Mouse (Mus musculus) ES-E14 (cell line): ENCODE results near the gene Krt33b. TPM values are rescaled to one million over a fixed set of nuclear protein-coding genes. Genes with fewer than 3 reads are reported as not detected.

Source experiments
- DNase-seq: peaks from one replicate; pipeline ENCODE4 v3.0.0-alpha.2; 2013; ENCODE audit warnings: low read depth, low spot score
- H3K27ac ChIP-seq: 2 replicates; pipeline ENCODE4 v1.5.1; 2012; ENCODE audit warnings: low read depth, mild to moderate bottlenecking, low read length, moderate library complexity, mixed read lengths; ENCODE audit not compliant: poor library complexity, insufficient read depth, severe bottlenecking
- H3K36me3 ChIP-seq: 2 replicates; pipeline ENCODE4 v1.6.1; 2012; ENCODE audit warnings: mild to moderate bottlenecking, low read length, moderate library complexity, mixed read lengths; ENCODE audit not compliant: control insufficient read depth, poor library complexity, insufficient read depth, severe bottlenecking
- H3K4me1 ChIP-seq, 2 experiments: fragments of 150-350 bp in 1 of 2; sonication (generic) in 1 of 2; 2 replicates each; pipeline ENCODE4 v1.6.1; 2012; ENCODE audit warnings: low read length in 2 of 2, mild to moderate bottlenecking in 1 of 2, mixed read lengths in 1 of 2; ENCODE audit not compliant: control insufficient read depth in 2 of 2, insufficient read depth in 2 of 2, poor library complexity in 1 of 2
- H3K4me3 ChIP-seq, 2 experiments: fragments of 150-350 bp in 1 of 2; sonication (generic) in 1 of 2; 2 replicates each; pipeline ENCODE4 v1.5.1; 2012; ENCODE audit warnings: low read length in 2 of 2, low read depth in 1 of 2, mild to moderate bottlenecking in 1 of 2, mixed read lengths in 1 of 2; ENCODE audit not compliant: insufficient read depth in 1 of 2, poor library complexity in 1 of 2, severe bottlenecking in 1 of 2
- H3K9ac ChIP-seq: 2 replicates; pipeline ENCODE4 v1.6.1; 2012; ENCODE audit warnings: low read depth, mild to moderate bottlenecking, low read length, mixed read lengths; ENCODE audit not compliant: poor library complexity, insufficient read depth, severe bottlenecking
- H3K9me3 ChIP-seq: fragments of 150-350 bp; sonication (generic); 2 replicates; pipeline ENCODE4 v1.6.1; 2012; ENCODE audit warnings: low read depth, mild to moderate bottlenecking, low read length; ENCODE audit not compliant: control insufficient read depth, insufficient read depth
- CHD2 ChIP-seq: IDR thresholded peaks from 2 replicates; pipeline ENCODE4 v1.6.1; 2014; ENCODE audit warnings: mild to moderate bottlenecking, low read depth, low read length, inconsistent platforms
- HCFC1 ChIP-seq: IDR thresholded peaks from 2 replicates; pipeline ENCODE4 v1.6.1; 2012; ENCODE audit warnings: low read length, inconsistent platforms, borderline replicate concordance; ENCODE audit not compliant: insufficient read depth
- MAFK ChIP-seq: IDR thresholded peaks from 2 replicates; pipeline ENCODE4 v1.6.1; 2014; ENCODE audit warnings: mild to moderate bottlenecking, low read depth, low read length, inconsistent platforms; ENCODE audit not compliant: insufficient read depth
- ZC3H11A ChIP-seq: IDR thresholded peaks from 2 replicates; pipeline ENCODE4 v1.6.1; 2012; ENCODE audit warnings: low read depth, mild to moderate bottlenecking, inconsistent platforms, low read length, borderline replicate concordance
- ZNF384 ChIP-seq: IDR thresholded peaks from 2 replicates; pipeline ENCODE4 v1.6.1; 2012; ENCODE audit warnings: low read depth, low read length, inconsistent platforms
- in situ Hi-C, 2 experiments: fragments of 600-800 bp; cut with MboI; formaldehyde crosslinking; loops; one replicate each; pipeline ENCODE4 v1.15.1; 2025; ENCODE audit warnings: low sequenced_read_pairs in 2 of 2, inconsistent platforms in 1 of 2; ENCODE audit not compliant: unreplicated experiment in 2 of 2
- total RNA-seq: library from RNA; depleted of rRNA; stranded (reverse); fragments of 300-350 nt; gene quantifications from 2 replicates; pipeline ENCODE4 v1.2.3, GENCODE M21; 2012

Krt33b gene
- total RNA-seq, 1 experiment: not detected

GRCm38 (mm10) chr11:100010682-100011081 lies 19.0 kb downstream of the Krt33b start:
- Histone ChIP-seq H3K36me3 (no peaks in the 10 kb centered on the region), H3K4me1 (no peaks in the 10 kb centered on the region), H3K9ac (no peak overlapping the region), H3K4me3 (no peak overlapping the region), H3K27ac (no peak overlapping the region), H3K9me3 (no peaks in the 10 kb centered on the region)
- DNase-seq: no peak
- in situ Hi-C loops: no loop called here
- no peak for TF ChIP-seq ZC3H11A
- TF ChIP-seq ZNF384: no peak
- TF ChIP-seq MAFK: no peak
- TF ChIP-seq CHD2: no peak
- TF ChIP-seq HCFC1: no peak

- H3K4me1 ChIP-seq: no peaks in the 10 kb centered on the region
- in situ Hi-C loops: no loop called here
- H3K36me3 ChIP-seq: no peaks in the 10 kb centered on the region
- no peak overlapping the region for H3K9ac ChIP-seq
- no peak overlapping the region for H3K4me3 ChIP-seq
- TF ChIP-seq ZNF384: no peak
- no peak for TF ChIP-seq HCFC1
- TF ChIP-seq ZC3H11A: no peak
- no peak for TF ChIP-seq CHD2
- no peak for TF ChIP-seq MAFK
- DNase-seq: no peak
- H3K27ac ChIP-seq: no peak overlapping the region; the same call in 1 of the 2 replicates
- H3K9me3 ChIP-seq: no peaks in the 10 kb centered on the region
Measured at GRCm38 (mm10) chr11:100008336-100008735, 21.3 kb downstream of the Krt33b start.

GRCm38 (mm10) chr11:100006624-100007023 lies 23.0 kb downstream of the Krt33b start:
- Histone ChIP-seq H3K9ac (no peak overlapping the region), H3K36me3 (no peaks in the 10 kb centered on the region), H3K9me3 (no peaks in the 10 kb centered on the region), H3K4me1 (no peaks in the 10 kb centered on the region), H3K27ac (no peak overlapping the region), H3K4me3 (no peak overlapping the region)
- TF ChIP-seq ZNF384 (no peak), HCFC1 (no peak), MAFK (no peak), ZC3H11A (no peak), CHD2 (no peak)
- in situ Hi-C loops: no loop called here
- DNase-seq: peak; percentile 33

- no peaks in the 10 kb centered on the region for H3K36me3 ChIP-seq
- TF ChIP-seq HCFC1 (no peak), CHD2 (no peak), ZC3H11A (no peak), MAFK (no peak), ZNF384 (no peak)
- H3K4me3 ChIP-seq: no peak overlapping the region
- no peak overlapping the region for H3K9ac ChIP-seq
- in situ Hi-C loops: no loop called here
- no peak overlapping the region for H3K27ac ChIP-seq
- no peaks in the 10 kb centered on the region for H3K4me1 ChIP-seq
- H3K9me3 ChIP-seq: no peaks in the 10 kb centered on the region
- DNase-seq: no peak
Measured at GRCm38 (mm10) chr11:100005905-100006304, 23.8 kb downstream of the Krt33b start.

DNA sequence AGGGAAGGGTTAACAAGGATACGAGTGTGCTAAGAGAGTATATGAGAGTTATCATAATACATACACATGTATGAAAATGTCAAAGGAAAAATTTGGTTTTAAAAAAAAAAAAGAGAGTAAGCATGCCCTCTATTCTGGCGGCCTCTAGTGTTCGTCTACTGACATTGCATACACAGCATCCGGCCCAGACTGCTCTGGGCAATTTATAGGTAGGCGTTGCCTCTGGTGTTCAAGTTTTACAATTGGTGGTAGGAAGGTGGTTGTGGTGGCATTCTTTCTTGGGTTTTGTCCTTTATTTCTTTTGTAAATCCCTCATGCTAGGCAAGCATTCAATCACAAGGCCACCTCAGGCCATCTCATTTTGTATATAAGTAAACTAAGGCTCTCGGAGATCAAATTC lies 24.8 kb downstream of the Krt33b start:
- peak; percentile 40 for DNase-seq
- in situ Hi-C loops: no loop called here
- Histone ChIP-seq H3K4me3 (no peak overlapping the region), H3K9ac (no peak overlapping the region), H3K4me1 (no peaks in the 10 kb centered on the region), H3K27ac (no peak overlapping the region), H3K9me3 (no peaks in the 10 kb centered on the region), H3K36me3 (no peaks in the 10 kb centered on the region)
- peak; percentile 97 for TF ChIP-seq ZNF384
- TF ChIP-seq CHD2: no peak
- TF ChIP-seq MAFK: 0 out of 2 replicates have a peak, but pooled peaks have one; percentile 29
- no peak for TF ChIP-seq HCFC1
- peak; percentile 62; the same call in 1 of the 2 replicates for TF ChIP-seq ZC3H11A
